Mouse (Mus musculus) forebrain, embryonic 12.5 days (tissue): Measurements from ENCODE around the gene Zfp709. TPM values are rescaled to one million over a fixed set of nuclear protein-coding genes. Genes with fewer than 3 reads are reported as not detected.

ENCODE experiments used
- ATAC-seq: fragments of 200-750 bp; cut with Nextera tagmentation; 2 replicates; pipeline ENCODE4 v1.8.0; 2017; ENCODE audit warnings: moderate TSS enrichment; ENCODE audit not compliant: low FRiP score
- H3K27ac ChIP-seq: fragments of 300-500 bp; sonication (generic); 2 replicates; pipeline ENCODE4 v1.5.1; 2016; ENCODE audit warnings: mild to moderate bottlenecking
- H3K27me3 ChIP-seq: fragments of 300-500 bp; sonication (generic); 2 replicates; pipeline ENCODE4 v1.6.1; 2016; ENCODE audit warnings: mild to moderate bottlenecking
- H3K36me3 ChIP-seq: fragments of 300-500 bp; sonication (generic); replicated peaks from 2 replicates; pipeline ENCODE4 v1.6.1; 2016; ENCODE audit warnings: mild to moderate bottlenecking
- H3K4me1 ChIP-seq: fragments of 300-500 bp; sonication (generic); 2 replicates; pipeline ENCODE4 v1.6.1; 2016
- H3K4me2 ChIP-seq: fragments of 300-500 bp; sonication (generic); 2 replicates; pipeline ENCODE4 v1.6.1; 2016; ENCODE audit warnings: mild to moderate bottlenecking, moderate library complexity
- H3K4me3 ChIP-seq: fragments of 300-500 bp; sonication (generic); replicated peaks from 2 replicates; pipeline ENCODE4 v1.5.1; 2016; ENCODE audit warnings: mild to moderate bottlenecking
- H3K9ac ChIP-seq: fragments of 300-500 bp; sonication (generic); 2 replicates; pipeline ENCODE4 v1.6.1; 2016; ENCODE audit warnings: mild to moderate bottlenecking
- H3K9me3 ChIP-seq: fragments of 300-500 bp; sonication (generic); 2 replicates; pipeline ENCODE4 v1.6.1; 2016
- WGBS: fragments of 180-500 bp; shearing (Covaris S2); methylation state at CpG from one replicate; pipeline ENCODE4 v1.1.7; 2016; 5-methylcytosine and 5-hydroxymethylcytosine counted together
- polyA plus RNA-seq: library from polyadenylated mRNA; unstranded; fragments of >200 nt; fragmentation: Nextera tagmentation; extraction: Ambion mirVana; gene quantifications from 2 replicates; pipeline ENCODE4 v1.2.1, GENCODE M21; 2016

The Zfp709 gene
- polyA plus RNA-seq, 1 experiment from 2014 or later = 8.0 TPM

DNA sequence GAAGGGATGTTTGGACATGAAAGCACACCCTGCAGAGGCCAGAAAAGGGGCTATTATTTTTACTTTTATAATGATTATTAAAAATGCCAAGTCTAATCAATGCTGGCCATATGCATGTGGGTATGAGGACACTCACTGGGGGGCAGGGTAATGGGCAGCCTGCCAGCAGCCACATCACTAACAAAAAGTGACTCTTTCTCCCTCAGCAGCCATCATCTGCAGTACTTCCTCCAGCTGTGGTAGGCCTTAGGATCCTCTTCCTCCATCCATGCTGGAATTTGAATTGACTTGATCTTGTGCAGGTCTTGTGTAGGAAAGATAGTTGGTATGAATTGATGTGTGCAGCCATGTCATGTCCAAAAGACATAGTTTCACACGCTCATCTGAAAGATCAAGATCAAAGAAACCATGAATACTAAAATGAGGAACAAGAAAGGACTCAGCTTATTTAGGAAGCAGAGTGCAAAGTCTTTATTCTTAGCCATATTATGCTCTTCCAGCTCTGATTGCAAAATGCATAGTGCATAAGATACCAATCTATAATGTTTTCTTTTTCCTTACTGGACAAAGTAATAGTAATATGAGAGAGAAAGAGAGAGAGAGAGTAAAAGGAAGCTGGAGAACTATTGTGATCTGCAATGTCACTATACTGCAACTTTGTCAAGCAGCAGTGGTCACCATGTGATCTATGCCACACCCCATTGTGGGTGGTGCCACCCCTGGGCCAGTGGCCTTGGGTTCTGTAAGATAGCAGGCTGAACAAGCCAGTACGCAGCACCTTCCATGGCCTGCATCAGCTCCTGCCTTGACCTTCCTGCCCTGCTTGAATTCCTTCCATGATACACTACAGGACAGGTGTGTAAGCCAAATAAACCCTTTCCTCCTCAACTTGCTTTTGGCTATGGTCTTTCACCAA is 58.7 kb downstream of the Zfp709 start:
- Histone ChIP-seq H3K4me3 (no peak overlapping the region), H3K9me3 (no peaks in the 10 kb centered on the region), H3K4me1 (no peaks in the 10 kb centered on the region), H3K36me3 (no peaks in the 10 kb centered on the region), H3K9ac (no peak overlapping the region), H3K4me2 (no peak overlapping the region), H3K27ac (no peak overlapping the region), H3K27me3 (no peaks in the 10 kb centered on the region; the same call in 1 of the 2 replicates)
- ATAC-seq = no peak
- WGBS = 70% methylated on average over 2 of the region's 2 CpGs

DNA sequence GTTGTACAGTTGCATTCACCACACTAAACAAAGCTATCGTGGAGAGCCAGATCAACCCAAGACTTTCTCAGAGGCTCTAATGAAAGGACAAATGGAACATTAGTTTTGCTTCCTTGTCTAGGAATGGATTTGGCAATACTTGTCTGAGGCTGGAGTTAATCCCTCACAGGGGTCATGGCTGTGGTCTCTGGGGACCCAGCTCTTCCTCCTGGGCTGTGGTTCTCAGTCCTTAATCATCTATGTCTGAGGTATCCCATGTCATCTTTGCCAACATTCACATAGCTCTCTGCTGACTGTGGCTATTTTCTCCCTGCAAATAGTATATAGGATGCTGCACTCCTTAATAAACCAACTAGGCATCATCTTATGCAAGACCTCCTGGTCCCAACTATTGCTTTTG is 60.0 kb downstream of the Zfp709 start:
- Histone ChIP-seq H3K9ac (no peak overlapping the region), H3K27ac (no peak overlapping the region), H3K4me2 (no peak overlapping the region), H3K9me3 (no peaks in the 10 kb centered on the region), H3K4me3 (no peak overlapping the region), H3K4me1 (no peaks in the 10 kb centered on the region), H3K27me3 (no peaks in the 10 kb centered on the region; the same call in 1 of the 2 replicates), H3K36me3 (no peaks in the 10 kb centered on the region)
- ATAC-seq = no peak
- WGBS = 79% methylated on average over 1 of the region's 1 CpGs

Other genes starting within 250 kb of the Zfp709 start
- 13.7 and 16.0 TPM in 2 replicates for gene Unc13a, start 210.3 kb upstream of the Zfp709 start, polyA plus RNA-seq
- 2.5 and 2.9 TPM in 2 replicates for gene Jak3, start 205.7 kb upstream of the Zfp709 start, polyA plus RNA-seq
- gene Insl3, start 192.8 kb upstream of the Zfp709 start, polyA plus RNA-seq = not detected in 2 replicates
- gene B3gnt3, start 180.2 kb upstream of the Zfp709 start, polyA plus RNA-seq = 0.36 and 0.72 TPM in 2 replicates
- gene Fcho1, start 156.3 kb upstream of the Zfp709 start, polyA plus RNA-seq = 38.4 and 38.9 TPM in 2 replicates
- gene Zfp882, start 26.6 kb downstream of the Zfp709 start, polyA plus RNA-seq = 13.0 and 15.0 TPM in 2 replicates
- gene Zfp617, start 26.6 kb downstream of the Zfp709 start, polyA plus RNA-seq = 35.8 and 37.8 TPM in 2 replicates
- gene Zfp961, start 69.0 kb downstream of the Zfp709 start, polyA plus RNA-seq = 23.3 and 29.7 TPM in 2 replicates
- gene Cyp4f18, start 127.6 kb downstream of the Zfp709 start, polyA plus RNA-seq = 0.35 and 1.6 TPM in 2 replicates
- not detected in 2 replicates for gene Olfr372, start 159.2 kb downstream of the Zfp709 start, polyA plus RNA-seq
- not detected in 2 replicates for gene Olfr373, start 201.2 kb downstream of the Zfp709 start, polyA plus RNA-seq
- gene Olfr374, start 225.0 kb downstream of the Zfp709 start, polyA plus RNA-seq = 0.04 TPM in 1 of 2 replicates, not detected in the other